Mouse (Mus musculus): ENCODE data around the gene 5430419D17Rik.

Gene 5430419D17Rik

DNA sequence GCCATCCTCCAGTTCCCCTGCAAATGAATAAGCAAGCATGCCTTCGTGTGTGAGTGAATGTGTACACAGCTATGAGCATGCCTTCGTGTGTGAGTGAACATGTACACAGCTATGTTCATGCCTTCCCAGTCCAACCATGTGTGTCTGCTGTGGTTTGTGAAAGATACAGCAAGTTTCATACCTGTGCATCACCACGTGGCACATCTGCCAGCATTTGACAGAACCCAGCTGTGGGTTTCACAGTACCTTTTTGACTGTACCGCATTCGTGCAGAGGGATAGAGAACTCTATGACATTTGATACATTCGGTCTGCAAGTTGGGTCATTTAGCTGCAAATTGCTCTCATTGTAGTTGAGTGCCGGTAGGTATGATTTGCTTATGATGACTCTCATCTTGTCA, 140.3 kb downstream of the 5430419D17Rik start:
- no peak for DNase-seq (ENCODE audit: low read depth, low spot score)

DNA sequence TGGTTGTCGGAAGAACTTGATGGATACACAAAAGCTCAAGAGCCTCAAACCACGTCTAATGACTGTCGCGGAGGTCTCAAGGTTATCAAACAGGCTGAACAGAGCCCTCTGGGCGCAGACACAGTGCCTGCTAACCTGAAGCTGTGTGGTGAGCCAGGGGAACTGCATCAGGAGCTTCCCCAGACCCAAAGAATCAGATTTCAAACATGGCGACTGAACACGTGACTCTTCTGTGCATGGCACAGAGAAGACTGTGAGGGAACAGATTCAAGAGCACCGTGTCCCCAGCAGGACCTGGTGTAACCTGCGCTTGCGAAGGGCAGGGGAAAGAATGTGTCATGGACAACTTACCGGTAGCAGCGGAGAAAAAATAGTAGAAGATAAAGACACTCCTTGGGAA, 143.4 kb downstream of the 5430419D17Rik start:
- no peak for DNase-seq (ENCODE audit: low read depth, low spot score)

DNA sequence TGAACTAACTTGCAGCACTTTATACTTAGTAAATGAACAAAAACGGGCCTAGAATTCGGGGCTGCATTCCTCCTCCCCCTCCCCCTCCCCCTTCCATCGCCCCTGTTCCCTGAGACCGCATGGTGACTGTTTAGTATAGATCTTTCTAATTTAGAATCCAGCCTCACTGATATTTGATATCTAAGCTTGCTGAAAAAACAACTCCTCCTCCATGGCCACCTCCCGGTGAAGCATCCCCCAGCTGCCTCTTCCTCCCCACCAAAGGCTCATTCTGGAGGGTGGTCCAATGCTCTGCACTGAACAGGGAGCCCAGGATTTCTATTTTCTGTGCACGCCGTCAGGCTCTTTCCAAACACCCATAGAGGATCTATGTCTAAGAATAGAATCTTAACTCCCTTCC, 144.1 kb downstream of the 5430419D17Rik start:
- DNase-seq (ENCODE audit: low read depth, low spot score): no peak

DNA sequence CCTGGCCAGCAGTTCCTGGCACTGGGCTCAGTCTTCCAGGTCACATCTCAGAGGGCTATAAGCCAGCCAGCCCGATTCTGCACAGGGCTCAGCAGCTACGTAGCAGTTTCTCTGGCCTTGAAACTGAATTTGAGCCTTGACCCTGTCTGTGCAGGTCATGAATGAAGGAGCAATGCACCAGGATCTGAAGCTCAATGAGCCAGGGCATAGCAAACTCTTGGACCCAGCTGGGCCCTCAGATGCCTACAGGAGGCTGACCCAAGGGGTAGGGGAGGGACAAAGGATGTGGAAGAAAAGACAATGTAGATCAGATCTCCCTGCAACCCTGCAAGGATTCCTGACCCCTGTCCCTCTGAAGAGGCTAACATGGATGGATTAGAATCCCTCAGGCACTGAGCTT, 148.0 kb downstream of the 5430419D17Rik start, which contains the start of gene Cuzd1:
Cuzd1 (minus strand) TSS at position 101 of the 400 bp plus-strand sequence.
- no peak for DNase-seq (ENCODE audit: low read depth, low spot score)

DNA sequence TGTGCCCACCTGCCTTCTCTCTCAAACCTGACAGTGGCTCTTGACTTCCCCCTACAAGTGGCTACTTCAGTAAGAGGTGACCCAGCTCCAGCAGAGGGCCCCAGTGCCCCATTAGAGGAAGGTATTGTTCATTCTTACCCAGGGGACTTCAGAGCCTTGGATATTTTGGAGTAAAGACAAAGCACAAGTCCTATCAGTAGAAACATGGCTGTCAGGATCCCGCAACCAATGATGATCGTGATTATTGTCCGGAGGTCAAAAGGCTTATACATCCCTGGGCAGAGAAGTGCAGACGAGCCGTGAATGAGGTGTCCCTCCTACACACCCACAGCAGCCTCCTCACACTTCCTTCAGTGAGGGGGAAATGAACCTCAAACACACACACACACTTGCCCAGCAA, 152.9 kb downstream of the 5430419D17Rik start:
- DNase-seq (ENCODE audit: low read depth, low spot score): no peak

DNA sequence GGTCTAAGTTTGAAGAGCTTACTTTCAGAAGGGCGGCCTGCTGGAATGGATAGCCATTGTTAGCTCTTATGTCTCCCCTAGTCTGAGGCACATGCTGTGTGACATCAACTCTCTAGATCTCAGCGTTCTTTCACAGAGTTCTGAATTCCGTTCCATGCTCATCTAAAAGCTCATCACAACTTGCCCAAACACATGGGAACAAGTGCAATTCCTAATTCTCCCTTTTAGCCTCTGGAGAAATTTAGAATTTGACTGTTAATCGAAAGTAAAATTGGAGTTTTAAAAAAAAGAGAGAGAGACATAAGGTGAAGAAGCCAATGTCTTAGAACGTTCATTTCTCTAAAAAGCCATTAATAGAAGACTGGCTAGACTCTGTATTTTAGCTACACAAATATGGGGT, 155.2 kb downstream of the 5430419D17Rik start, which contains the start of gene Fam24b:
Fam24b (minus strand) TSS at position 101 of the 400 bp plus-strand sequence.
- DNase-seq (ENCODE audit: low read depth, low spot score): no peak

DNA sequence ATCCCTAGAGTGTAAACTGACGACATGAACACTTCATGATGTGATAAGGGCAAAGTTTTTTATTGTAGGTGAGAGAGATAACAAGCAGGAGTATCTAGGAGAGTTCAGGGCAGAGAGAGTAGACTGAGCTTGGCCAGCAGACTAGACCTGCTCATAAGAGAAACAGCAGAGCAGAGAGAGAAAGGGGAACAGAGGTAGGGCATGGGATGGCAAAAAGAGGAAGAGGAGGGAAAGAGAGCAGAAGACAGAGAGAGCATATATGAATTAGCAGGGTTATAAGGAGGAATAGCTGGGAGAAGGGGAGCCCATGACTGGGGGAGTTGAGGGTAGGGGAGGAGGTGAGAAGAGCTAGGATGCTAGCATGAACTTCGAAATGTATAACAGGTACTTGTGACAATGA, 157.5 kb downstream of the 5430419D17Rik start:
- no peak for DNase-seq (ENCODE audit: low read depth, low spot score)

DNA sequence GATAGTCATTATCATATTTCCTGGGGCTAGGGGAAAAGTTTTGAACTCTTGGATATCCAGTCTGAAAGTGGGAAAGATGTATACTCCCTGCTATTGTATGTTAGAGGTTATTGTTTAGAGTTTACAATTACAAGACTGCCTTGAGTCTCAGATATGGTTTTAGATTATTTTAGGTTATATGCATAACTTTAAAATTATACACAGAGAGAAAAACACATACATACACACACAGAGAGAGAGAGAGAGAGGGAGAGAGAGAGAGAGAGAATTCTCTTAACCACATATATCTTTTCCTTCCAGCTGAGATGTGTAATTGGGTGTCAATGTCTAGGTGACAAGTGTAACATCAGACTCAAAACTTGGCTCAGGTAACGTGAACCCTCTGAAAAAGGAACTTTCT, 159.4 kb downstream of the 5430419D17Rik start, which contains the start of gene Fam24a:
Fam24a (plus strand) TSS at position 301 of the 400 bp plus-strand sequence.
- DNase-seq (ENCODE audit: low read depth, low spot score): no peak

DNA sequence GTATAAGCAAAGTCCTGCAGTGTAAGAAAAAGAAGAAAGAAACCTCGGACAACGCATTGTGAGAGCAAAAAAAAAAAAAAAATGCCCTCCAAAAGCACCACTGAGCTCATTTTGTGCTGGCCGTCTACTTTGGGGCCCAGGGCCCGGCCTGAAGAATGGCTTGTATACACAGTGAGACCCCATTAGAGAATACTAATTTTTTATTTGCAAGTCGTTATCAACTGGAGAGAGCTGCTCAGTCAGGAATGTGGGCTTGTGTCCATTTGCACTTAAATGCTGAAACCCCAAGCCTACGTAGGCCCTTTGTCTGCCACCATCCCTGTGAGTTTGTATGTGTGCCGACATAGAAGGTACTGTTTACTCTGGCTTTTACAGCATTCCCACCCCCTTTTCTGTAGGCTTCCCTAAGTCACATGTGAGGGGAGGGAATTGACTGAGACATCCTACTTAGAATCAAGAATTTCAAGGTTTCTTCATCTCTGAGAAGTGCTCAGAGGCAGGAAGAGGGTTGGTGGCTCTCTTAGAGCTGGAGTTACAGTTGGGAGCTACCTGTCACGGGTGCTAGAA, 163.4 kb downstream of the 5430419D17Rik start:
- no peak for DNase-seq (ENCODE audit: low read depth, low spot score)

DNA sequence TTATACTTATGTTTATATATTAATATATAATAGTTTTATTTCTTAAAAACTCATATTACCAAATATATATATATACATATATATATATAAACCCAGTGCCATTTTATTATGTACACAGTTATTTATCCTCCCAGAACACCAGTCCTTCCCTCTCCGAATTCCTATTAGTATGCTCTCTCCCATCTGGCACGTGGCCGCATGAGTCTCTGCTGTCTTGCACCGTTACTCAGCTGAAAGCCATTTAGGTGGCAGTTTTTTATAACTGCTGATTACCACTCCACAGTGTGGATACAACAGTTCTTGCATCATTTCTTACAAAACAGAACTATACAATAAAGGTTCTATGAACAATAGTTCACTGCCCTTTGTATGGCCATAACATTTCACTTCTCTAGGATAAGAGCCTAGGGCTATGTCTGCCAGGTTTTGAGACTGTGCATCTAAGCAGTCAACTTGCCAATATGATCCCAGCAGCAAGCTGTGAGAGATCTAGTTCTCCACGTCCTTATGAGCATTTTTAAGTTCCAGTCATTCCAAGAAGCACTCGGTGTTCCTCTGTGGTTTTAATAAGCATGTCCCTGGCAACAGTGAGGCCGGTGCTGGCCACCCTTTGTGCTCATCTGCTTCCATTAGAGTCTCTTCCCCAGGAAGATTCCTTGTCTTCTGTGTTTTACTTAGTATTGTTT, 171.8 kb downstream of the 5430419D17Rik start:
- no peak for DNase-seq (ENCODE audit: low read depth, low spot score)

All from embryo, embryonic 11.5 days (tissue).